Mouse (Mus musculus) granulocyte monocyte progenitor cell, adult 5-6 weeks (primary cell): ENCODE measurements around the gene Gpd1. TPM values are rescaled to one million over a fixed set of nuclear protein-coding genes. Genes with fewer than 3 reads are reported as not detected.
"Not testable (repeated sequence)": the region's sequence is repeated elsewhere in the genome, so short reads cannot be mapped to it uniquely, and the experiment has no call there.

Experiments used
- ATAC-seq: replicated peaks from 2 replicates; pipeline ENCODE4 v1.8.0; 2016; ENCODE audit warnings: mild to moderate bottlenecking, moderate TSS enrichment, inconsistent platforms; ENCODE audit not compliant: poor library complexity, severe bottlenecking
- total RNA-seq, 2 experiments: library from RNA; stranded (forward) in 1 of 2; stranded (reverse) in 1 of 2; fragments of 200-712, 200-1000 nt in 1 of 2; fragments of >200 nt in 1 of 2; fragmentation: Nextera tagmentation in 1 of 2; gene quantifications; 2 replicates each; pipeline ENCODE4 v1.2.3; 2014 to 2017

The Gpd1 gene
- total RNA-seq, 2 experiments from 2014 or later, result 0.10 to 0.86 TPM

DNA sequence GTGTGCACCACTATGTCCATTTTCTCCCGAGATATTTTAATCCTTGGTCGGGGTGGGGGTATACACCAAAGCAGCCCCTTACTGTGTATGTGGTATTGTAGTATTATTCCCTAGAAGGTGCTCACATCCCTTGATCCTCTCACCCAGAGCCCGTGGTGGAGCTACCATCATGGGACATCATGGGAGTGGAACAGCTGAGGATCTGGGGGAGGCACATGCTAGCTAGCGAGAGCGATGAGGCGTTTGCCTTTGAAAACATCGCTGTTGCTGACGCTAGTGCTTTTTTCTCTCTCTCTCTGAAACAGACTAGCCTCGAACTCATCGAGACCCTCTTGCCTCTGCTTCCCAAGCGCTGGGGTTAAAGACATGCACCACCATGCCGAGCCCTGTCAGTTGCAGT is 501 bp upstream of the Gpd1 start:
- no peak for ATAC-seq

DNA sequence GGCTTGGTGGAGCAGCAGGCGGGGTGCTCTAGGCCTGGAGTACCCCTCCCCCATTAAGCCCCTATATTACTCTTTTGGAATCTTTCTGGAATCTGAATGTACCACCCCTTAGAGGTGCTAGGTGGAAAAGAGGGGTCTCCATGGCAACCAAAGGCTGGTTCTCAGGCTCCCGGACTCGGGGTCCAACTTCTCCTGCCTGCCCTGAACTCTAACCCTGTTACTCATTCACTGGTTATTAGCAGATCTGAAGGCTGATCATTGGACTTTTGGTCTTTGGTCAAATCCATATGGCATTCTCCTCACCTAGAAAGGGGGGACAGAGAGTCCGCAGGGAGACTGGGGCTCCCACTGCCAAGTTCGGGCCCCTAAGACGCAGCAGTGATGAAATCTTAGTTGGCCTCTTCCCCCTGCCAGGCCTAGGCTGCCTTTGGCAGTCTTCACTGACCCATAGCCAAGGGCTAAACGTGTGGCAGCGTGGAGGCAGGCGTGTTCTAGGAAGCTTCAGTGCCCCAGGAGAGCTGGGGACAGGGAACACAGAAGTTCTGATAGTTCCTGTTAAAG is 1.2 kb downstream of the Gpd1 start:
- ATAC-seq, result no peak

DNA sequence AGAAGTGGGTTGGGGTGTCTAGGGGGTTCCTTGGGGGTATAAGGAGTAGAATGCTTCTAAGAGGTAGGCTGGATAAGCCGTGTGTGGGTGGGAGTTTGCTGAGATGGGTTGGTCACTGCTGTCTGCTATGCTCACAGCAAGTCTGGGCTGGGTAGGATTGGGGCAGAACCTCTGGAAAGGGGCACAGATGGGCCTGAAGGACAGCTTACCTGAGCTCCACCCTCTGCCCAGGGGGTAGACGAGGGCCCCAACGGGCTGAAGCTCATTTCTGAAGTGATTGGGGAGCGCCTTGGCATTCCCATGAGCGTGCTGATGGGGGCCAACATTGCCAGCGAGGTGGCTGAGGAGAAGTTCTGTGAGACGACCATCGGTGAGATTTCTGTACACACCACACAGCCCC is 2.5 kb downstream of the Gpd1 start:
- ATAC-seq, result no peak

DNA sequence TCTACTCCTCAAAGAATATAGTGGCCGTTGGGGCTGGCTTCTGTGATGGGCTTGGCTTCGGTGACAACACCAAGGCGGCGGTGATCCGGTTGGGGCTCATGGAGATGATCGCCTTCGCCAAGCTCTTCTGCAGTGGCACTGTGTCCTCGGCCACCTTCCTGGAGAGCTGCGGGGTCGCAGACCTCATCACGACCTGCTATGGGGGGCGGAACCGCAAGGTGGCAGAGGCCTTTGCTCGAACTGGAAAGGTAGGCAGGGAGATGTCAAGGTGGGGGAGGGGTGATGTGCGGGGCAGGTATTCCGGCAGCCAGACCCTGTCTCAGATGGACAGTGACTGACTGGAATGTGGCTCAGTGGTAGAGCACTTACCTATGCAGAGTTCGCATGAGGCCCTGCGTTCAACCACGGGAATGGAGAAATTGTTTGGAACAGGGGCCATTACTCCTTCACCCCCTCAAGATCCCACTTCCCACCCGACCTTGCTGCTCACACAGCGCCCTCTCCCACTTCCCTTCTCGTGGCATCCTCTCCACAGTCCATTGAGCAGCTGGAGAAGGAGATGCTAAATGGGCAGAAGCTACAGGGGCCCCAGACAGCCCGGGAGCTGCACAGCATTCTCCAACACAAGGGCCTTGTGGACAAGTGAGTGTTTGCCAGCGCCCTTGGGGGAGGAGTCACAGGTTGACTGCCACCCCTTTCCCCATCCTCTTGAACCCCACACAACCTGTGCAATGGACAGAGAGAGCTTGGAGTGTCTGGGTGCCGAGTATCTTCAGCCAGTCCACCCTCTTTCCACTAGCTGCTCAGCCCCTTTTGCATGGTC is 4.8 kb downstream of the Gpd1 start:
- no peak for ATAC-seq

DNA sequence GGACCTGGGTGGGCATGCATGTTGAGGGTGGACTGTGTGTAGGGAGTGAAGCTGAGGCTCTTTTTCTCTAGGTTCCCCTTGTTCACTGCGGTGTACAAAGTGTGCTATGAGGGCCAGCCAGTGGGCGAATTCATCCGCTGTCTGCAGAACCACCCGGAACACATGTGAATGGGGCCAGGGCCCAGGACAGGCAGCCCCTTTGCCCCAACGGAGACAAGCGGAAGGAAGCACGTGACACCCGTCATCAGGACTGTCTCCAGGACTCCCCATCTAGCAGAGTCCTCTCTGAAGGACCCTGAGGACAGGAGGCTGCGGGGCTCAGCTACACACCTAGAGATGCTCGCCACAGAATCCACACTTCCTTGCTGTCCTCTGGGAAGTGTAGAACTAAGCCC is 5.8 kb downstream of the Gpd1 start:
- ATAC-seq, result no peak

DNA sequence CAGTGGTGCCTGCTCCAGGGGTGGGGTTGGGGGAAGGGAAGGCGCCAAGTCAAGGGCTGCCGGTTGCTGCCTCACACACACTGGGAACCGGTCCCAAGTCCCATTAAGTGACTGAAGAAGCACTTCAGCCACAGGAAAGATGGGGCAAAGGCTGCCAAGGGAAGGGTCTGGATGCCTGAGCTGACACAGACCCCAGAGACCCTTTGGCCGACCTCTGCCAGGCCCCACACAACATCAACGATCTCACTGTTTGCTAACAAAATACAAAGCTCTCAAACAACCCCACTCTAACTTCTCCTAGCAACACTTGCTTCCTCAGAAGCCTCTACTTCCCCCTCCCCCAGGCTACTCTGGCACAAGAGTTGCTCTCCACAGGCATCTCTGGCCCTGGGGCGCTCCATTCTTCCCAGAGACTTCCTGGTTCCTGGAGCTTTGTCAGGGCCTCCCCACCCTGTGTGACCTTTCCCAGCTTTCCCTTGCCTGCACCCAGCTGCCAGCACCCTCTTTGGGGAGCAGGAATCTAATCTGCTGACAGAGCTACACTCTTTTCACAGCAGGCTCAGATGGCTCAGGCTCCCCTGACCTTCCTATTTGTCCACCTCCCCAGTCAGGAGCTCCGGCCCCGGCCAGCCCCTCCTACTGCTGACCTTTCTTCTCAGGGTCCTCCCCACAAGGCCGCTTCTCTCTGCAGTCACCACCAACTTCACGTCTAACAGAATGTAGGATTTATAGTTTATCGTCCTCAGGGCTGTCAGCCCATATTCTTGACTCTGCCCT is 6.4 kb downstream of the Gpd1 start:
- ATAC-seq, result peak; percentile 18

DNA sequence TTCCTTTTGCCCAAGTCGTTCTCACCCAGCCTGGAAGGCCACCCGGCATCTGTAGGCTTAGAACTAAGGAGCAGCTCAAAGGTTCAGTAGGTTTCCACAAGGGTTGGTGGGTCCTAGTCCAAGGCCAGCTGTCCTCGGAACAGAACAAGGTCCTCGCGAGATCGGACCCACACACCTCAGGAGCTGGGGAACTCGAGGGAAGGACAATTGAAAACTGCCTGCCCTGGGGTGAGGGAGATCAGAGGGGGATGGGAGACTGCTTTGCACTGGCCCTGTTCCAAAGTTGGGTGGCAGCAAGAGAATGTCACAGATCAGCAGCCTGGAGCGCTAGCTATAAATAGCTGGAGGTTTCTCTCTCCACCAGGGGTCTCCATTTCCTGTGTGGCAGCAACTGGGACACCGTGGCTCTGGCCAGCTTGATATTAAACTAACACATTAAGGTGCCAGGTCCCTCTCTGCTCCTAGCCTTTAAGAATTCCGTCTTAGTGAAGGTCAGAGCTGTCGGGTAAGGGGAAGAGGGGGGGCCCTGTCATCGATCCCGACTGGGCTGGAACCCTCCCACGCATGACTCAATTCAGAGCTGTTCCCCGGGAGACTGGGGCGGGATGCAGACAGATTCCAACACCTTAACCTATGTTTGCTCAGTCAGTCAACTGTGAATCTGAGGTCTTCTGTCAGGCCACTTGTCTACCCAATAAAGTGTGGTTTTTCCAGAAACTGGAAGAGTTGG is 7.1 kb downstream of the Gpd1 start:
- peak; percentile 18 for ATAC-seq

DNA sequence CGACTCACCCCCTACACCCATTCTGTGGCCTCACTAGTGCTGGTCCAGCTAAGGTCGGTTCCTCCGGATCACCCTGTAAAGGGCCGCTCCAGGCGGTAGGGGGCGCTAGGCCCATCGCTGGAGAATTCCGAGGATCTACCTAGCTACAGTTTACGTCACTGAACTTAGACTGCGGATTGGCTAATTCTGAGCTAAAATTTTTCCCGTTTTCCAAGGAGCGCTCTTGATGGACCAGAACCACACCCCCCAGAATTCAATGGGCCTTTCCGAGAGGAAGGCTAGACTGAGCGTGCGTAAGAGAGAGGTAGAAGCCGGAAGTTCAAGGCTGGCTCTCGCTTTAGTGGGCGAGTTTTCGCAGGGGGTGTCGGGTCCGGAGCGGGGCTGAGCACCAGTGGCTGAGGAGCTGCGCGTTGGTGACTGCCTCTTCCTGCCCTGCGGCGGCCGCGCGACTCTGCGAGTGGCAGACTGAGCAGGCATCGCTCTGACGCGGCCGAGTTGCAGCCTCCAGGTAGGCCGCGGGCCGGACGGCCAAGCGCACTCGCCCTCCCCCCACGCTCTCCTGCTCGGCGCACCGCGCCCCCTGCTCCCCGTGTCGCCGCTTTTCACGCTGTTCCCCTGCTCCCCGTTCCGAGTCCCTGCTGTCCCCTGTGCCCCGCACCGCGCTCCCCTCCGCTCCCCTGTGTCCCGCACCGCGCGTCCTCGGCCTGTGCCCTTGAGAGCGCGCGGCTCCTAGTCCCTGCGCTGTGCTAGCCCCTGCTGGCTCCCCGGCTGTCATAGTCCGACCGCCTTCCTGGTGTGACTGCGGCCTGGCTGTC is 8.2 kb downstream of the Gpd1 start, which contains the start of gene Cox14:
Gene Cox14 (plus strand): TSS at position 278 of the 815 bp plus-strand sequence.
- peak; percentile 87 for ATAC-seq

DNA sequence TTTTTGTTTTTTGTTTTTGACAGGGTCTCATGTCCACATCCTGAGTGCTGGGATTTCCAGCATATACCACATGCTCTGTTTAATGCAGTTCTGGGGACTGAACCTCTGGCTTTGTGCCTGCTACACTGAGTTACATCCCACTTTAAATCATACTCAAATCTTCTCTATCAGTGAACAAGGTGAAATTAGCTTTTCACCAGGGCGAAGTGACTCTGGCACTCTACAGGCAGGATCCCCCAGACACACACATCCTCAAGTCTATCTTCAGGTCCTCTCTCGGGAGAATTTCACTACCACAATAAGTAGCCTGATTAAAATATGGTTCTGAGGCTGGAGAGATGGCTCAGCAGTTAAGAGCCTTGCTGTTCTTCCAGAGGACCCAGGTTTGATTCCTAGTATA is 9.2 kb downstream of the Gpd1 start:
- no peak for ATAC-seq

DNA sequence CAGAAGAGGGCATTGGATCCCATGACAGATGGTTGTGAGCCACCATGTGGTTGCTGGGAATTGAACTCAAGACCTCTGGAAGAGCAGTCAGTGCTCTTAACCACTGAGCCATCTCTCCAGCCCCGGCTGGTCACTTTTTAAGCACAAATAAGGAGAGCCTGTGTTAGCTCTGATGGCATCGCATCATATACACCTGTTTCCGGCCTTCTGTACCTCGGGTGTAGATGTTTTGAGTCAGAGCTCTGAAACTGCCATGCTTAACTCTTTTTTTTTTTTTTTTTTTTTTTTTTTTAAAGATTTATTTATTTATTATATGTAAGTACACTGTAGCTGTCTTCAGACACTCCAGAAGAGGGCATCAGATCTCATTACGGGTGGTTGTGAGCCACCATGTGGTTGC is 9.7 kb downstream of the Gpd1 start:
- not testable (repeated sequence) for ATAC-seq

DNA sequence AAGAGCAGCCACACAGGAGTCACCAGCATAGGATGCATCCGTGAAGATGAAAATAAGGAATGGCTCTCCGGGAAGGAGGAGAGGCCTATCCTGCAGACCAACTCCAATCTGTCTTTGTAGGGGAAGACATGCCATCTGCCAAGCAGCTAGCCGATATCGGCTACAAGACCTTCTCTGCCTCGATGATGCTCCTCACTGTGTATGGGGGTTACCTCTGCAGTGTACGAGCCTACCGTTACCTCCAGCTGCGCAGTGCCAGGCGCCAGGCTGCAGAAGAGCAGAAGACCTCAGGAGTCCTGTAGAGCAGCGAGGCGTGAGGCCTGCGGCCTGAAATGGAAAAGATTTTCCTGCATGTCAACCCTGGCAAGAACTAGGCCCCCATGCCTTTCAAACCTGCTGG is 10.2 kb downstream of the Gpd1 start:
- no peak for ATAC-seq

DNA sequence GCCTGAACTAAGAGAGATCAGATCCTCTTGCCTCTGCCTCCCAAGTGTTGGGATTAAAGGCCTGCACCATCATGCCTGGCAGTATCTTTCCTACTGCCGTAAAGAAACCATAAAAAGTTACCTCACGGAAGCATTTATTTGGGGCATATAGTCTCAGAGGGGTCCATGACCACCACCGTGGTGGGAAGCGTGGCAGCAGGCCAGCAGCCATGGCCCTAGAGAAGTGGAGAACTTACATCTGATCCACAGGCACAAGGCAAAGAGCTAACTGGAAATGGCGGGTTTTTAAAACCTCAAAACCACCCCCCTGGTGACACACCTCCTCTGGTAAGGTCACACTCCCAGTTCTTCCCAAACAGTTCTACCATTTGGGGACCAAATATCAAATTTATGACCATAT is 10.9 kb downstream of the Gpd1 start:
- ATAC-seq, result no peak

DNA sequence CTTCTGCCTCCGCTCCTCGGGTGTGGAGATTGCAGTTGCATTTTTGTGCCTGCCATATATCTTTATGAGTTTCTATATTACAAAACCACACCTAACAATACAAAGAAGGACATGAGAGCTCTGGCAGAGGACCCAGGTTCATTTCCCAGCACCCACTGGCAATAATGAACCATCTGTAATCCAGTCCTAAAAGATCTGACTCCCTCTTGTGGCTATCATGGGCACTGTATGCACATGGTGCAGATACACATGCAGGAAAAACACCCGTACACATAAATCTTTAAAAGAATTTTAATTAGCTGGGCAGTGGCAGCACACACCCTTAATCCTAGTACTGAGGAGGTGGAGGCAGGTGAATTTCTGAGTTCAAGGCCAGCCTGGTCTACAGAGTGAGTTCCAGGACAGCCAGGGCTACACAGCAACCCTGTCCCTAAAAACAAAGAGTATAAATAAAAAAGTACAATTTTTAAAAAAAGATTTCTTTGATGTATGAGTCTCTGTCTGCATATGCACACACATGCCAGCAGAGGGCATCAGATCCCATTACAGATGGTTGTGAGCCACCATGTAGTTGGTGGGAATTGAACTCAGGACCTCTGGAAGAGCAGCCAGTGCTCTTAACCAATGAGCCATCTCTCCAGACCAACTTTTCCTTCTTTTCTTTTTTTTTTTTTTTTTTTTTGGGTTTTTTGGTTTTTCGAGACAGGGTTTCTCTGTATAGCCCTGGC is 11.9 kb downstream of the Gpd1 start:
- no peak for ATAC-seq

DNA sequence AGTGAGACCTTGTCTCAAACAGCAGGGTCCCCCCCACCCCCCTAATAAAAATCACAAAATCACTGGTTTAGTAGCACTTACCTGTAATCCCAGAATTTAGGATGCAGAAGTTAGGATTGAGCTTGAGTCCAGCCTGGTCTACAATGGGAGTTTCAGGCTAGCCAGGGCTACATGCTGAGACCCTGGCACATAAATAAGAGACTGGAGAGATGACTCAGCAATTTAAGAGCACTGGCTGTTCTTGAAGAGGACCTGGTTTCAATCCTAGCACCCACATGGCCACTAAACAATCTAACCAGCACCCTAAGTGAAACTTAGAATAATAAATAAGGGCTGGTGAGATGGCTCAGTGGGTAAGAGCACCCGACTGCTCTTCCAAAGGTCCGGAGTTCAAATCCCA is 13.9 kb downstream of the Gpd1 start:
- no peak for ATAC-seq

DNA sequence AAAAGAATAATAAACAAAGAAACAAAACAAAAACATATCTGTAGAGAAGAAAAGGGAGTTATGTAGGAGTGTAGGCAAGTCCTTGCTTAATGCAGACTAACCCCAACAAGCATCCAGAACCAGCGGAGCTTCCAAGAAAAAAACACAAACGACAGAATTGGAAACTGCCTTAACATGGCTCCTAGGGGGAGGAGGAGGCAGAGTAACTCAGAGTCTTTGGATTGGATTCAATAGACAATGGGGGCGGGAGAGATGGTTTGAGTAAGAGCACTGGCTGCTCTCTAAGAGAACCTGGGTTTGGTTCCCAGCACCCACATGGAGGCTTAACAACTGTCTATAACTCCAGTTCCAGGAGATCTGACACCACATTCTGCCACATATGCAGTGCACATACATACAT is 14.4 kb downstream of the Gpd1 start:
- no peak for ATAC-seq

DNA sequence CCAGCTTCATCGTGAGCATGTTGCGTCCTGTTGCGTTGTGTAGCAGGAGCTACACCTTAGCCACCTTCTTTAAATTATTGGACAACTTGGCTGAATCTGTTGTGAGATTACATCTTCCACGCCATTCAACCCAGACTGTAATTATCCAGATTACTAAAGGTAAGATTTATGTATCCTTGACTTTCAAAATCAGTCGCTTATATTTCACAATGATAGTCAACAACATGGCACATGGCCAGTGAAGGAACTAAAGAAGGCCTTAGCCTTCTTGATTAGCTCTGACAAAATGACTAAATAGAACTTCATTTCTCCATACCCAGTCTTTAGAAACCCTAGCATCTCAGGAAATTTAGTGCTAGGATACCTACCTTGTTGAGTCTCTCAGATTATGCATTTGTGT is 15.9 kb downstream of the Gpd1 start:
- no peak for ATAC-seq

DNA sequence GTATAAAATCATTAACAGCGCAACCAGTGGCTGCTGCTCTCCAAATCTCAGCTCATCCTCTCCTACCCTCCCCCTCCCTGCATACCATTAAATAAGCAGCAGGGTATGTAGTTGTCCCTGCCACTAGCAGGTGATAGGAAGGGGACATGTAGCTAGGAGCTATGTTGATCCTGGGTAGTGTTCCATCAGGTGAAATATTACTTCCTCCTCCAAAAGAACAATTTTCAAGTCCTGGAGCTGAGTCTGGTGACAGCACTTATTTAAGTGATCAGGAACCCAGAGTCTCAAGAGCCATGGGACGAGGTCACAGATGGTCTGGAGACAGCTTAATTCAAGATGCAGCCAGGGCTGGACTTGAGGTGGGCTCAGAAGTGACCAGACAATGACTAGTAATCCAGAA is 18.3 kb downstream of the Gpd1 start:
- ATAC-seq, result no peak

DNA sequence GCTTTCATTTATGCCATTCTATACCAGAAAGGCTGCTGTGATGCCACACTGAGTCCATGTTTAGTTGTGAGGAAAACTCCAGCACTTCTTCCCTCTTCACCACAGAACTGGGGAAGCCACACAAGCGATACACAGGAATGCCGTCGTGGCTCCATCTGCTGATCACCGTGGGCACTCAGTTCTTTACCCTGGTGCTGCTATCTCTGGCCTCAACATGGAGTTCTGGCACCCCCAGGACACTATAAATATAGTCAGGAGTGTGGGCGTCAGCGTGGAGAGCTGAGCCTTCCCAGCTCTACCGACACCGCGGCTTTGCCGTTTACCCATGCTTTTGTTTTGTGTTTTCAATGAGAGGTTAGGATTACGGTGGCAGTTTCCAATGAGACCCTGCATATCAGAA is 19.4 kb downstream of the Gpd1 start:
- no peak for ATAC-seq

DNA sequence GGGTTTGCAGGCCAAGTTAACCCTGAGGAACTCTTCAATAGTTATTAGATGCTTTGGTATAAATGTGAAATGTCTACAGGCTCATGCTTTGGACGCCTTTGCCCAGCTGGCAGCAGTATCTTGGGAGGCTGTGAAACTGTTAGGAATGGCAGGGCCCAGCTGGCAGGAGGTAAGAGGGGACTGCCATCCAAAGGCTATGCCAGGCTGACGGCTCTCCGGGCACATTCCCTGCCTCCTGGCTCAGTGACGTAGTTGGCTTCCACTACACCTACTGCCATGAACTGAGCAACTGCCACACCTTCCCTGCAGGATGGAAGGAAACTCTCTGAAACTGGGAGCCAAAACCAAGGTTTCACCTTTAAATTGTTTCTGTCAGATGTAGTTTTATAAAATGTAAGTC is 22.9 kb downstream of the Gpd1 start:
- ATAC-seq, result no peak
